Mouse (Mus musculus): ENCODE data around the gene Slc7a8.

The Slc7a8 gene

DNA sequence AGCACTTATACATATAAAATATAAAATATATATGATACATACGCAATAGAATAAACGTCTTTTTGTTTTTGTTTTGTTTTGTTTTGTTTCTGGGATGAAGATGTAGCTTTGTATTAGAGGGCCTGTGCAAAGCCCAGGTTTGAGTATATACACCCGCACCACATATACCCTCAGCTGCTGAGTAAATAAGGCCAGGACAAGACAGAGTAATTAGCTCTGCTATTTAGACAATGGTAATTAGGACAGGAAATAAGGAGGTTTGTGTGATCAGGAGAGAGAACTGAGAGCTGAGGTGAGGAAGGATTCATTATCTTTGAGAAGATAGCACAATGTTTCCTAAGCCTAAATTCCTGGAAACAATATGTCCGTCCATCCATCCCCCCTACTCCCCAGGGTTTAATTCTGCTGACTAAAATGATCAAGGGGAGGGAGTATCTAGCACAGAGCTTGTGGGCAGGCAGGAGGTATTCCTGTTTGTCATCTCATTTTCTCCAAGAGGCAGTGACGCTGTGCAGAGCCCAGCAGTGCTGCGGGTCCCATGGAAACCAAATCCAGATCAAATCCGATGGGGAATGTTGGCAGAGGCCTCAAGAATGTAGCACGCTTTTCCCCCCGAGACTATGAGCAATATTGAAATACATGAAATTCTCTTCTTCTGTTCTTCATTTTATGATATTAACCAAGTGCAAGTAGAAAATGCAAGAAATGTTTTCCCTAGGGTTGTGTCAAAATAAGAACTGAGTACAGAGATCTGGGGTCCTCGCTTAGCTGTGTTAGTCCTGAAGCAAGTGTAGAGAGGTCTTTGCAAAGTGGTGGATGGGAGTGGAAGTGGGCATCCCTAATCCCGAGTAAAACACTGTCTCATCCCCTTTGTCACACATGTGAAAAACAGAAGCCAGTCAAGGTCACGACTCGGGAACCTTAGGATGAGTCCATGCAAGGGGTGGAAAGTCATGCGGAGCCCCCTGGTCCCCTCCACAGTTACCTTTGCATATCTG, 44.9 kb downstream of the Slc7a8 start:
- no peak for DNase-seq (ENCODE audit: low read depth)

GRCm38 (mm10) chr14:54735221-54735620, 46.5 kb downstream of the Slc7a8 start:
- DNase-seq (ENCODE audit: low read depth), result no peak

- no peak for DNase-seq (ENCODE audit: low read depth)
Measured at GRCm38 (mm10) chr14:54734004-54734403, 47.7 kb downstream of the Slc7a8 start.

DNA sequence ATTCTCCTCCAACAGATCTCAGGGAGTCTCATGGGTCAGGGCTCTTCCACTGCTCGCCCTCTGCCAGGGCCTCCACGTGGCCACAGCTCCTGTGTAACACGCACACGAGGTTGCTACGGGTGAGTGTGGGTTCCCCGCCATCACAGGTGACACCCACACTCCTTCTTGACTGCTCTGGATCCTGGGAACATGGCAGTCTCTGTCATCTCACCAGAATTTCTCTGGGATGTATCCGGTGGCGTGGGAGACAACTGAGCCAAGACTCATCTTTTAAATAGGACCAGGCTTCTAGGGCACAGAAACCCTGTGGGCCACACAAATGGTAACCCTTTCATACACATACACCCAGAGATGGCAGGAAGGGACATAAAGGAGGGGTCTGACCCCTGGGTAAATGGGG, 49.5 kb downstream of the Slc7a8 start:
- DNase-seq (ENCODE audit: low read depth), result no peak

DNA sequence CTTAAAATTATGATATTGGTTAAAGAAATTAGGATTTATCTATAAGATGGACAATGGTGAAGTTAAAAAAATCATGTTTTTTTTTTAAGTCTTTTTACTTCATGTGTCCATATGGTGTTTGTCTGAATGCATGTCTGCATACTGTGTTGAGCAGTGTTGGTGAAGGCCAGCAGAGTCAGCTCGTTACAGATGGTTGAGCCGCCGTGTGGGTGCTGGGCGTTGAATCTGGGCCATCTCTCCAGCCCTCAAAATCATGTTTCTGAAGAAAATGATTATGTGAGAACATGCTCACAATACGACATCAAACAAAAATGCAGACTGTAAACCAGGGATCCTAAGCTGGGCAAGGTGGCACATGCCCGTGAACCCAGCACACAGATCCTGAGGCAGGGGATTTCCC, 51.4 kb downstream of the Slc7a8 start:
- DNase-seq (ENCODE audit: low read depth), result no peak

- no peak for DNase-seq (ENCODE audit: low read depth)
Measured at GRCm38 (mm10) chr14:54728823-54729653, 52.7 kb downstream of the Slc7a8 start.

- no peak for DNase-seq (ENCODE audit: low read depth)
Measured at GRCm38 (mm10) chr14:54727565-54727964, 54.2 kb downstream of the Slc7a8 start.

GRCm38 (mm10) chr14:54724049-54724448, 57.7 kb downstream of the Slc7a8 start:
- no peak for DNase-seq (ENCODE audit: low read depth)

DNA sequence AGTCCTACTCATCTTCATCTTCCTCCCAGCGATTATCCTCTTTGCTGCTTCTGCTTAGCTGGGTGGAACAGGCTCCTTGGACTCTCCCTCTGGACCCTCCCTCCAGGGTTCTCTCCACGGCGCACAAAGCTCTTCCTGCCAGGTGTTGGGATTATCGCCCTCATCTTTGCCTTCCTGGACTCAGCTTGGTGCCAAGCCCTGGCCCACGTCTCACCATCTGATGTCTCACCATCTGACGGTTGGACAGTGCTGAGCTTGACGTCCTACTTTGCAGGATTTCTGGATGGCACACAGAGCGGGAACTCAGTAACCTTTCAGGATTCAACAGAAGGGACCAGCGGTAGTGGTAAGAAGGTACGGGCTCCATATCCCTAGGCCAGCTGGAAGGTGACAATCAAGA, 60.0 kb downstream of the Slc7a8 start:
- DNase-seq (ENCODE audit: low read depth), result no peak

DNA sequence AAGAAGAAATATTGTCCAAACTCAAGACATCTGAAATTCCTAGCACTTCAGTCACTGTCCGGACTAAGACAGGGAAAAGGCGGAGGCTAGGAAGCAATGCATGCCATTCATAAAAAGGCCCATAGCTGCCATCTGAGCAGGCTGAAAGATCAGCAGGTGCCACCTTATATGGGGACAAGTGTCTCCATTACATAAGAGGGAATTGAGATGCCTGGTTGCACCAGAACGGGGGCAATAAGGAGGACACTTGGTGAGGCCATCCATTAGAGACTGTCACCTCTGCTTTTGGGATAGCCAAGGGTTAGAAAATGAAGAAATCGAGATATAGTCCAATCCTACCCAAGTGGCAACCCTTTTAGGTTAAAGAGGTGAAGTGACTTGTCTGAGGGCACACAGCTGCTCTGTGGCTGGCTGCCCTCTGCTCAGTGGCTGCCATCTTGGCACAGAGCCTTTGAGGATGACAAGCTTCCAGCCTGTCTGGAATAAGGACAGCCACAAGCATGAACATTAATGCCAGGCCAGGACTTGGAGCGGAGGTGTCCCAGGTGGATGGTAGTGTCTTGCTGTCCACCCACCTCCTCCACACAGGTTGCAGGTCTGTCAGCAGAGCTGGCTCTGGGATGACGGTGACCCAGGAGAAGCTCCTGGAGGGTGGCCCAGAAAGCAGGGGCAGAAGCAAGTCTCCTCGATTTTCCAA, 60.9 kb downstream of the Slc7a8 start:
- DNase-seq (ENCODE audit: low read depth), result no peak

GRCm38 (mm10) chr14:54720041-54720440, 61.7 kb downstream of the Slc7a8 start:
- no peak for DNase-seq (ENCODE audit: low read depth)

- no peak for DNase-seq (ENCODE audit: low read depth)
Measured at GRCm38 (mm10) chr14:54715402-54715801, 66.3 kb downstream of the Slc7a8 start.

DNA sequence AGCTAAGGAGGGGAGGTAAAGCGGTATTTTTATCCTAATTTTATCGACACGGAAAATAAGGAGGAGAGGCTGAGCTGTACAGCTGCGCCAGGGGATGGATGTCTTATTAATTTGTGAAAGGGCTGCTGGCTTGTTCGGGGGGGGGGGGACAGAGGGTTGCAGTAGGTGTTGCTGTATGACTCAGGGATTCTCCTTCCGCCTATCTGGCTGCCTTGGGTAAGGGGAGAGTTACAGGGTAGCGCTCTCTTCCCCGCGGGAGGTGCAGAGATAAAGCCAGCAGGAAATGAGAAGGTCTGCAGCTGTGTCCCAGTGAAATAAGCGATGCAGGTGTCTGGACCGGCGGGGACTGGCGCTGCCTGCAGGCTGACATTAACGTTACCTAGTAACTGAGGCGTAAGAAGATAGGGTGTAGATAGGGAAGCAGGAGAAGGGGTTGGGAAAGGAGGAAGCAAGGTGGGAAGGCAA, 67.1 kb downstream of the Slc7a8 start:
- DNase-seq (ENCODE audit: low read depth), result peak; percentile 53

DNA sequence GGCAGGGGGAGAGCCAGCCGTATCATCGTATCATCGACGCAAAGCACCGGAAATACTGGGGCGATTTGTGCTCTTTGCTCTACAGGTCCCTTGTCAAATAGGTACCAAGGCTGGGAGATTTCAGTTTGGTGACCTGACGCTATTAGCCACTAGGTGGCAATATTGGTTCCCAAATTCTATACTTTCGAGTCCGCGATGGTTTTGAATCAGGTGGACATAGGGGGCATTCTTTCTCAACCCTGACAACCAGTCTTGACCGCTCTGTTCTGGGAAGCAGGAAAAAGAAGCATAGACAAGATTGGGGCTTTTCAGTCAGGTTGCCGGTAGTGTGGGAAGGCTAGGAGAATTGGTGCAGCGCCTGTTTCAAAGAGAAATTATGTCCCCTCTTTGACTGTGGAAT, 67.6 kb downstream of the Slc7a8 start:
- DNase-seq (ENCODE audit: low read depth), result peak; percentile 84

DNA sequence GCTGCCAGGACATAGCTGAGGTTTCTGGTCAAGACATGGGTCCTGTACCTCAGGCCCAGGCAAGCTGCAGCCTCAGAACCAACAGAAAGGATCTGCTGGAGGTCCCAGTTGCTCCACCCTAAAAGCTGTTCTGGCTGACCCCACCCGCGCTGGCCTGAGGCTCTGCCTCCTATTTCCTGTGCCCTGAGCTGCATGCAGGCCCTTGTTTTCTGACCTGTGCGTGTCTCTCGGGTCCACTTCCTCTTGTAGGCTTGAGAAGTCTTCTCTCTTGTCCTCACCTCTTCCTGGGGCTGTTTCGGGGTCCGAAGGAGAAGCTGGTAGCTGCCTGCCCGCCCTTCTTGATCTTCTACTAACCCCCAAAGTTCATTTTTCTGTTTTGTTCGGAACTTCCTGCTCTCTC, 68.9 kb downstream of the Slc7a8 start:
- DNase-seq (ENCODE audit: low read depth), result no peak

GRCm38 (mm10) chr14:54712074-54712473, 69.7 kb downstream of the Slc7a8 start, which contains the start of gene Cebpe:
TSS of gene Cebpe (minus strand) at chr14:54712174.
- DNase-seq (ENCODE audit: low read depth), result no peak

DNA sequence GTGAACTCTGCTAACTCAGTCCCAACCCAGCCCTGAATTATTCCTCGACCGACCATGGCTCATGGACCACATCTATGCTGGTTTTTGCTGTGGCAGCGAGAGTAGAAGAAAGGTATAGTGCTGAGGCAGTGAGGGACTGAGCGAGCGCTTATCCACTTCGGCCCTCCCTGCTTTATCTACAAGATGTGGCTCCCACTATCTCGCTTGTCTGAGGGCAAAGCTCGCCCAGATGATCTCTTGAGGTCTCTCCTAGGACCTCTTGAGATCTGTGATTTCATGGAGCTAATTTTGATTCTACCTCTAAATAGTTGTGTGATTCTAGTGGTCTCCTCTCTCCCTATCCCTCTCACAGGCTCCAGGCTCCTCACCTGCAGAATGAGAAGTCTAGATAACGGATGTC, 72.7 kb downstream of the Slc7a8 start:
- DNase-seq (ENCODE audit: low read depth), result no peak

- DNase-seq (ENCODE audit: low read depth), result no peak
Measured at GRCm38 (mm10) chr14:54706589-54707320, 75.0 kb downstream of the Slc7a8 start.

GRCm38 (mm10) chr14:54705844-54706243, 75.9 kb downstream of the Slc7a8 start:
- no peak for DNase-seq (ENCODE audit: low read depth)

DNA sequence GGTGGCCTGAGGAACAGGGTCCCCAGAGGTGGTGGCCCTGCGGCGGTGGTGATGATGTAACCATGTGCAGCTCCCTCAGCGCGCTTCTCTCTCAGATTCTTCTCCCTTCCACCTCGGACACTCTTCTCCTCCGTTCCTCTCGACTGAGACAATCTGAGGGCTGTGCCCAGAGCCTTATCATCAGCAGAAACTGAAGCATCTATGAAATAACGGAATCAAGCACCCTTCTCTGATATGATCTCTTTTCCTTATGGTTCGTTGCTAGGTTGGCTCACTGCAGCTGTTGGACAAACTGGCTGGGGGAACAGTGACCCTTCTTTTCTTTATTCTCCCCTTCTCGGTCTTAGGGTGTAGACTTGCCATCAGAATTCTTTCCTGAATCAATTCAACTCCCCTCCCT, 78.5 kb downstream of the Slc7a8 start:
- DNase-seq (ENCODE audit: low read depth), result no peak

DNA sequence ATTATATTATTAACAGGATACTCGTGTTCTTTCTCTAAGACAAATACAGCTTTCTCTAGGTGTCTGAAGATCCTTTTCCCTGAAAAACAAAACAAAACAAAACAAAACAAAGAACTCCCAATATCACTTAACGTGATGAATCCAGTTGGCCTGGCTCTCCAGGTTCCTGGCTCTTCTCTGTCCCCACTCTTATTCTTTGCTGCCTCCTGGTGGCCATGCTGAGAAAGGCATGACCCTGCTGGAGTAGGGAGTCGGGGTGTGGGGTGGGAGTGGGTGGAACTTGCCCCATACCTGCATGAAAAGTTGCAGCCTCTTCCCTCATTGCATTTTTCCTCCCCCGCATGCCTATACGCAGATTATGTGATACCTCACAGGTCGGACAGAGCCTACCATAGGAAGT, 80.4 kb downstream of the Slc7a8 start:
- peak; percentile 90 for DNase-seq (ENCODE audit: low read depth)

Measured in naive thymus-derived CD4-positive, alpha-beta T cell, adult 2 months (primary cell).